Mouse (Mus musculus) C2C12 (cell line): Measurements from ENCODE around the gene Nid1.
"Not testable (repeated sequence)": the region's sequence is repeated elsewhere in the genome, so short reads cannot be mapped to it uniquely, and the experiment has no call there.

ENCODE experiments used
- CEBPB ChIP-seq: IDR thresholded peaks from one replicate; pipeline ENCODE4 v1.6.1; 2011; ENCODE audit warnings: low read depth, mild to moderate bottlenecking, control low read depth, moderate library complexity
- CTCF ChIP-seq: IDR thresholded peaks from one replicate; pipeline ENCODE4 v1.5.1; 2011; ENCODE audit not compliant: control insufficient read depth, insufficient read depth, insufficient read length
- MAX ChIP-seq: IDR thresholded peaks from one replicate; pipeline ENCODE4 v1.6.1; 2011; ENCODE audit warnings: mild to moderate bottlenecking, control low read depth
- USF1 ChIP-seq: IDR thresholded peaks from one replicate; pipeline ENCODE4 v1.6.1; 2011; ENCODE audit warnings: low read depth, mild to moderate bottlenecking, control low read depth, moderate library complexity

GRCm38 (mm10) chr13:13455632-13456492 is 18.5 kb downstream of the Nid1 start:
- not testable (repeated sequence) for TF ChIP-seq CTCF, MAX, USF1, CEBPB
